Mouse (Mus musculus): ENCODE data around the gene Stt3b.

DNA sequence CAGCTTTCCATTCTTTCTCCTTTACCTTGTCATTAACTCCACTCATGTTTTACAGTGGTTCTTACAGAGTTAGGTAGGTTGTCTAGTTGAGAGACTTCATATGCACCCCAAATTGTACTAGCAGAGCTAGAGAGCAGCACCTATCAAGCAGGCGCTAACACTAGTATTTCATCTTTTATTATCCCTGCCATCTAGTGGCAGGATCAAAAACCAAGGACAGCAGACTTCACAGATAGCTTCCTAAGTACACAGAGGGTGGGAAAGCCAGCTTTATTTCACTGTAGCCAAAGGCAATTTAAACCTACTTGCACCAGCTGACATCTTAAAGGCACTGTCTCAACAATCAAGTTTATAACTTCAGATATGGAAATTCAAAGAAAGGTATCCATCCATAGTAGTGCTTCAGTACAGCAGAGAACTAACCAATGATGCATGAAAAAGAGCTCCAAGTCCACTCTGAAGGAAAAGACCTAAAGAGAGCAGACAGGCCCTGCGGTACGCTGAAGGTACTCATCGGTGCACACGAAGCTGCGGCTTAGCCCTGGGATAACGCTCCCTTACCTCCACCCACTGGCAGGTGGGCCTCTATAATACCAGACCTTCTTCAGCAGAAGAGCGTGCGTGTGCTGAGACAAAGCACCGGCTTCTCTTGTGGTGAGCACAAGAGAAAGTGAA lies 16.2 kb downstream of the Stt3b start:
- no peak for TF ChIP-seq EP300 (IDR thresholded peaks at IDR 0.05)
- peak; percentile 60 for TF ChIP-seq CTCF (IDR thresholded peaks at IDR 0.05)
